Mouse (Mus musculus): ENCODE results near the gene Hdac4.

DNA sequence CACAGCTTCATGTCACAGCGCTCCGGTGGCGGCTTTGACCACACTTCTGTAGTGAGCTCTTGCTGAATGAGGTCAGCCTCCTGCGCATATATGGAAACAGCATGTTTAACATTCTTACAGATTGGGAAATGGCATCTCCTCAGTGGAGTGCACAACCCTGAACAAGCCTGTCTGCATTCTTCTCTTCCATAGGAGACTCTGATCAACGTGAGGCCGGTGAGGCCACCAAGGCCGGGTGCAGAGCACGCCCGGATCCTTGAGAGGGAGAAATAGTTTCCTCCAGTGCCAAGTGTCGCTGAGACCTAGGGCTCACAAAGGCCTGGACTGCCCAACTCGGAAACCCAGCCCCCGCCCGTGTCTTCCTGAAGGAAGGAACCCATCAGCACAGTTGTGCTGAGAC is 266.4 kb downstream of the Hdac4 start:
- TF ChIP-seq POLR2A (IDR thresholded peaks at IDR 0.05; ENCODE audit: borderline replicate concordance, control insufficient read depth, low read depth, low read length) (no peak), CTCF (IDR thresholded peaks at IDR 0.05; ENCODE audit: control insufficient read depth, insufficient read depth, low read length) (no peak)

All from bone marrow, adult 2 months (tissue).